Mouse (Mus musculus) embryonic stem cell, embryonic (primary cell): ENCODE results near the gene Slc25a34.

ENCODE experiments used
- CTCF ChIA-PET, 4 experiments: fragments of 300-600 bp in 2 of 4; fragments of 350-600 bp in 2 of 4; sonication (Branson Sonifier 250); formaldehyde crosslinking; loops; one replicate each; lab custom pipeline; 2022; ENCODE audit warnings: inconsistent platforms in 2 of 4; lab: Charles Lee
- POLR2A ChIA-PET, 4 experiments: fragments of 300-600 bp in 2 of 4; fragments of 350-600 bp in 2 of 4; sonication (Branson Sonifier 250); formaldehyde crosslinking; loops; one replicate each; lab custom pipeline; 2022; ENCODE audit warnings: antibody characterized with exemption in 4 of 4, inconsistent platforms in 1 of 4; lab: Charles Lee

Slc25a34 gene

DNA sequence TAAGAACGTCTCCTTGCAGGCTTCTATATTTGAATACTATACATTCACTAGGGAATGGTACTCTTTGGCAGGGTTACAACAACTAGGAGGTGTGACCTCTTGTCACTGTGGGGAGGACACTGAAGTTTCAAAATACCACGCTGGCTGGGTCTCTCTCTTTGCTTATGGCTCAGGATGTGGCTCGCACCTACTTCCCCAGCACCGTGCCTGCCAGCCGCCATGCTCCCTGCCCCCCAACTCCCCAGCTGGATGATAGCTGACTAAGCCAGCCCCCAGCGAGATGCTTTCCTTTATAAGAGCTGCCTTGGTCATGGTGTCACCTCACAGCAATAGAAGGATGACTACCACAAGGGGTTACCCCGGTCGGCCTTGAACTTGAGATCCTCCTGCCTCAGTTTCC lies 29.4 kb upstream of the Slc25a34 start:
- CTCF ChIA-PET, result no interaction called here
- POLR2A ChIA-PET, result interaction anchor here in 3 of 4 experiments (0.6 to 2.0 kb wide), 11 partner anchors 11 to 215 kb away, joined by 3 to 11 read pairs (median 4); partner anchors contain the start of gene Tmem82 (in 1 of the 3)

DNA sequence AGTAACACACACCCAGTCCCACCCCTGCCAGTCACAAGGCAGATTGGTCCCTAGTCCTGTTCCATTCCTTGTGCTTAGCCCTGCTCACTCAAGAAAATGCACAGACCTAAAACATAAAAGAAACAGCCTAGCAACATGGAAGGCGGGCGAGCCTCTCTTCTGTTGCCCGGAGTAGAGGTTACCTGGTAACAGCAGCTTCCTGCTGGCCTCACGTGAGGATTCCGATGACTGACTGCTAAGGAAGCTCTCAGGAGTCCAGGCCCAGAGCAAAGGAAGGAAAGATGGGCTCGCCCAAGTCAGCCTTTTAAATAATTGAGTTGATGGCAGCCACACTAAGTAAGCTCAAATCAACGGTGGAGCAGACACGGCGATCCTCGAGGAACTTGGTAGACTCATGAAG lies 28.3 kb upstream of the Slc25a34 start:
- CTCF ChIA-PET, result interaction anchor here in 1 of 4 experiments (0.8 to 0.9 kb wide), 2 partner anchors 159 to 221 kb away, joined by 3 read pairs; no protein-coding TSS in a partner anchor

GRCm38 (mm10) chr4:141651286-141651685 lies 27.7 kb upstream of the Slc25a34 start:
- ChIA-PET CTCF (interaction anchor here in 1 of 4 experiments (1.0 kb wide), 2 partner anchors 24 to 33 kb away, joined by 3 read pairs; partner anchors contain the start of gene Tmem82), POLR2A (interaction anchor here in 3 of 4 experiments (0.6 to 2.4 kb wide), 12 partner anchors 9 to 71 kb away, joined by 3 to 11 read pairs (median 6); partner anchors contain the start of gene Ddi2 (in 1 of the 3))

More for the DNA sequence above, 28.3 kb upstream of the Slc25a34 start:
- POLR2A ChIA-PET, result interaction anchor here in 2 of 4 experiments (0.5 to 2.4 kb wide), 19 partner anchors 9 to 413 kb away, joined by 3 to 11 read pairs (median 3); partner anchors contain the start of genes Ddi2 (in 1 of the 2), Plekhm2 (in 1 of the 2) and Tmem82 (in 1 of the 2)

DNA sequence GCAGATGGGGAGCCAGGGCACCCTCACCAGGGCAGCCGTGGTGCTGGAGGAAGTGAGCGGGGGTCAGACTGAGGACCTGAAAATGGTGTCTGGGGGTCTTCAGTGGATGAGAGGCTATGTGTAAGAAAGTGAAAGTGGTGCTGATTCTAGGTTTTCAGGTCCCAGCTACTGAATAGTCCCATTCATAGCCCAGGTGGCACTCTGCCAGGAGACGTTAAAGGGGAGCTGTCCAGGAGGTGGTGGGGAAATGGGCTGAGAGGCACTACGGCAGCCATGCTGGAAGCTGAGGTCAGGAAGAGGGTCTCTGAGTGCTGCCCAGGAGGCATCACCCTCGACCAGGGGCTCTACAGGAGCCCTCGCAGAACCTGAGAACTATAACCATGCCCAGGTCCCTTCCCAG lies 25.6 kb upstream of the Slc25a34 start:
- ChIA-PET CTCF (no interaction called here), POLR2A (interaction anchor here in 1 of 4 experiments (0.8 kb wide), 1 partner anchor 10 kb away, joined by 4 read pairs; no protein-coding TSS in a partner anchor)

DNA sequence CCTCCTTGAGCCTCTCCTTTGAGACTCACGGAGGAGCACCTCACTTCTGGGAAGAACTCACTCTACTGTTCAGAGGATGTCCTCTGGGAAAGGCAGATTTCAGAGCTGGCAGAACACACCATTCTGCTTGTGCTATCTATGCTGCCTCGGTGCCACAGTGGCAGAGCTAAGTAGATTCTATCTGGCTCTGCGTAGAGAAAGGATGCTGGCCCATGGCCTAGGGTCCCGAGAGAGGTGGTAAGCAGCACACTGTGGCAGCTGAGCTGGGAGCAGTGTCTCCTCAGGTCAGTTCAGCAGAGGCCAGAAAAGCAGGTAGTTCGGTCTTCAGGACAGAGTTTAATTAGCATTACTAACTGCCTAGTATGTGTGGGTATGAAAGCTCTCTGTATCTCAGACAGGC lies 24.6 kb upstream of the Slc25a34 start:
- CTCF ChIA-PET, result interaction anchor here in 3 of 4 experiments (0.6 to 0.7 kb wide), 3 partner anchors 18 to 83 kb away, joined by 3 to 5 read pairs (median 3); no protein-coding TSS in a partner anchor

GRCm38 (mm10) chr4:141647187-141647586 lies 23.6 kb upstream of the Slc25a34 start:
- POLR2A ChIA-PET, result interaction anchor here in 2 of 4 experiments (1.0 to 1.1 kb wide), 3 partner anchors 9 to 76 kb away, joined by 3 to 5 read pairs (median 4); partner anchors contain the start of gene Ddi2 (in 1 of the 2)
- CTCF ChIA-PET, result no interaction called here

More for the DNA sequence above, 24.6 kb upstream of the Slc25a34 start:
- POLR2A ChIA-PET, result interaction anchor here in 1 of 4 experiments (0.6 kb wide), 1 partner anchor 83 kb away, joined by 4 read pairs; no protein-coding TSS in a partner anchor

DNA sequence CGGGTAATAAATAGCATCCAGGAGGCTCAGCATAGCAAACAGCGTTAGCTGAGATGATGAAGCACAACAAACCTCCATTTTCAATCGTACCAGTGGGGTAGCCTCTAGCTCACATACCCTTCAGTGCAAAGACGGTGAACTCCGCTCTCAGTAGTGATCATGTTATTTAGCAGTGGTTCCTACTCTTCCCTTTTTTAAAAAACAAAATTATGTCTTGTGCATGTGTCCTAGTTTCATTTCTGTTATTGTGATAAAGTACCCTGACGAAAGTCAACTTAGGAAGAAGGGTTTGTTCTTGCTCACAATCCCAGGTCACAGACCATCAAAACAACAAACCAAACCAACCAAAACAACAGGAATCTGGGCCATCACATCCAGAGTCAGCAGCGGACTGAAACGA lies 22.4 kb upstream of the Slc25a34 start:
- ChIA-PET CTCF (interaction anchor here in 1 of 4 experiments (1.1 kb wide), 1 partner anchor 241 kb away, joined by 3 read pairs; no protein-coding TSS in a partner anchor), POLR2A (interaction anchor here in 3 of 4 experiments (0.6 to 1.9 kb wide), 6 partner anchors 14 to 188 kb away, joined by 3 to 6 read pairs (median 3); no protein-coding TSS in a partner anchor)

DNA sequence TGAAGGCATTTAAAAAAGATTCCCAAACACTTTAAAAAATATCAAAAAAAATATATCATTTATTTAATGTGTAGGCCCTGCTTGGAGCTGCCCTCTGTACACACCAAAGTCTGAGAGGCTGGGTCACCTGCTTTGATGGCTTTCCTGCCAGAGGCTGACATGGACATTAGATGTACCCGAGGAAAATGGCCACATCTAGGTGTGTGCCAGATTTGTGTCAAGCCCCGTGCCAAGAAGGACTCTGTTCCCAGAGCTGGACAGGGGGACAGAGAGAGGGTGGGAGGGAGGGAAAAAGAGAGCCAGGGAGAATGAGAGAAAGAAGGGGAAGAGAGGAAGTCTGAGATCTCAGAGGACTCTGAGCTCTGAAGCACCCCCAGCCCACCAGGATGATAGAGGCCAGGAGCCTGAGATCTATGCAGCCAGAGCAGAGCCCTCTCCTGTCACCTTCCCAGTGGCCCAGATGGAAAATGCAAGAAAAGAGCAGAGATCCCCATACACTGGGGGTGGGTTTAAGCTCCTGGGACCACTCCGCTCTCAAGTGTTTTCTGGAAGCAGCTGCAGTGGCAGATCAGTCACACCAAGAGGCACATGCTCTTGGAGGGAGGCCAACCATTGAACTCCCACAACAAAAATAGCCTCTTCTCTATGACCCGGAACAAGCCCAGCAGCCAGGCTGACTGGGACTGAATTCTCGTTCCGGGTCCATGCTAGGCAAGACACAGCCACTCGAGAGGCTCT lies 19.7 kb upstream of the Slc25a34 start:
- ChIA-PET CTCF (interaction anchor here in 3 of 4 experiments (0.5 to 1.3 kb wide), 5 partner anchors 15 to 332 kb away, joined by 3 to 8 read pairs (median 4); no protein-coding TSS in a partner anchor), POLR2A (interaction anchor here in 3 of 4 experiments (0.7 to 2.4 kb wide), 7 partner anchors 11 to 129 kb away, joined by 3 to 10 read pairs (median 4); no protein-coding TSS in a partner anchor)

DNA sequence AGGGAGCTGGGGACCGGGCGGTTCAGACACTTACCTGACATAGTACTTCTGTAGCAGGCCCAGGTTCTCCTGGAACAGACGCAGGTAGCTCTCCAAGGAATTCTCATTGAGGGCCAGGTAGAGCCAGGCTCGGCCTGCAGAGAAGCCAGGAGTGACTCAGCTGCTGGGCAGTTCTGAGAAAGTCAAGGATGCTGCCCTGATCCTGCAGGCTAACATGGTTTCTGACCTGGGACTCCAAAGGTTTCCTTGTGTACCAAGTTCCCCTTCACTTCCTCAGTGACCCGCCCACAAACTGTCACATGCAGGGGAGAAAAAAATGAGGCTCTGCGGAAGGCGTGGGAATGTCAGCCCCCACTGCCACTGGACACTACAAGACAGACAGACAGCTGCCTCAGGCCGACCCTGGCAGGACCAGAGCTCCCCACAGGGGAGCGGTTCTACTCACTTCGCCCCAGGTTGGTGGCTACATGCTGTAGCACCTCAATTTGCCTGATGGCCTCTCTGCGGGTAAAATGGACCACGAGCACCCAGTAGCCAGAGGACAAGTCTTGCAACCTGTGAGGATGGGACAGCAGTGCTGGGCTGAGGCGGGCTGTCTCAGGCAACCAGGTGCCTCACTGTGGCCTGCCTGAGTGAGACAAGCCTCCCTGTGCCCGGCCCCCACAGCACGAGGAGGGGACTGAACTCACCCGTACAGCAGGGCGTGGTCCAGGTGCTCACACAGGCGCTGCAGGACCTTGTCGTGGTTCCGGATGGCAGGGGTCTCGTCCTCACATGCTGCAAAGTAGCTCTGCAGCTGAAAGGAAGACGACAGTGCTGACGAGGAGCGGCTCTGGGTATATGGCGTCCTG lies 18.6 kb upstream of the Slc25a34 start:
- ChIA-PET POLR2A (interaction anchor here (0.5 to 3.7 kb wide), 27 partner anchors 8 to 373 kb away, joined by 3 to 17 read pairs (median 3); partner anchors contain the start of genes Fhad1 (in 1 of the 4), Plekhm2 (in 1 of the 4), Slc25a34 (in 1 of the 4) and Tmem82 (in 1 of the 4)), CTCF (interaction anchor here in 3 of 4 experiments (0.6 to 1.3 kb wide), 3 partner anchors 16 to 333 kb away, joined by 3 read pairs; no protein-coding TSS in a partner anchor)

- ChIA-PET CTCF (interaction anchor here in 3 of 4 experiments (0.5 to 0.8 kb wide), 3 partner anchors 23 to 131 kb away, joined by 3 to 5 read pairs (median 3); no protein-coding TSS in a partner anchor), POLR2A (interaction anchor here (0.5 to 3.7 kb wide), 29 partner anchors 9 to 373 kb away, joined by 3 to 17 read pairs (median 3); partner anchors contain the start of genes Fhad1 (in 1 of the 4), Slc25a34 (in 1 of the 4) and Tmem82 (in 1 of the 4))
Observed at GRCm38 (mm10) chr4:141641353-141641771, 17.7 kb upstream of the Slc25a34 start.

DNA sequence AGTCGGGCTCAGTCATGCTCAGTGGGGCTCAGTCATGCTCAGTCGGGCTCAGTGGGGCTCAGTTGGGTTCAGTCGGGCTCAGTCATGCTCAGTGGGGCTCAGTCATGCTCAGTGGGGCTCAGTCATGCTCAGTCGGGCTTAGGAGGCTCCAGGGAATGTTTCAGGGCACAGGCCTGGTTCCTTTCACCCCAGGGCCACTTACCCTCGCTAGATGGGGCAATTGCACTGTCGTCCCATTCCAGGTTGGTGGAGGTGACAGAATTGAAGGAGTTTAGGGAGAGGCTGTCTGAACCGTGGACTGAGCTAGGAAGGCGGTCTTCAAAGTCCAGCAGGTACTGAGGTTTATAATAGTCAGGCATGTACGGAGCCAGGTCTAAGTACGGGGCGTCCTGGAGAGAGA lies 15.9 kb upstream of the Slc25a34 start:
- POLR2A ChIA-PET, result interaction anchor here in 2 of 4 experiments (1.0 to 3.7 kb wide), 2 partner anchors 26 to 32 kb away, joined by 3 to 17 read pairs; no protein-coding TSS in a partner anchor
- CTCF ChIA-PET, result interaction anchor here in 2 of 4 experiments (0.6 kb wide), 3 partner anchors 18 to 321 kb away, joined by 3 to 4 read pairs (median 3); no protein-coding TSS in a partner anchor

GRCm38 (mm10) chr4:141636693-141637092 lies 13.1 kb upstream of the Slc25a34 start:
- ChIA-PET POLR2A (interaction anchor here in 2 of 4 experiments (0.9 to 1.6 kb wide), 2 partner anchors 15 to 36 kb away, joined by 3 to 9 read pairs; no protein-coding TSS in a partner anchor), CTCF (no interaction called here)

DNA sequence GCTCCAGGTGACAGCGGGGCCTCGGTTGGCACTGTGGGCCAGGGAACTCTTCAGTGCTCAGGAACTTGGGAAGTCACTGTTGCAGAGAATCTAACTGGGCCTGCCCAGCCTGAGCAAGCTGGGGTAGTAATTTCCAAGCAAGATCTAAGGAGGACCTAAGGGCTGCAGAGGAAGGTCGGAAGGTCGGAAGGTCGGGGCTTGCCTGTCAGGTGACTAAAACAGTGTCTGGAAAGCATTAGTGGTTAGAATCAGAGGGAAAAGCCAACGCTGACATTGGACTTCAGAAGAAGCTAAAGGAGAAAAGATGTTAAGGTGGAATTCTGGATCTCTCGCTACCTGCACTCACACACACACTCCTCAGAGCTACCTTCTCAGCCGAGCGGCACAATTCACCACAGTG lies 12.4 kb upstream of the Slc25a34 start:
- ChIA-PET CTCF (interaction anchor here in 2 of 4 experiments (0.6 to 0.8 kb wide), 2 partner anchors 18 kb away, joined by 3 to 8 read pairs; partner anchors contain the start of gene Tmem82 (in 1 of the 2)), POLR2A (interaction anchor here in 3 of 4 experiments (0.7 to 1.6 kb wide), 5 partner anchors 15 to 445 kb away, joined by 3 to 9 read pairs (median 5); no protein-coding TSS in a partner anchor)

DNA sequence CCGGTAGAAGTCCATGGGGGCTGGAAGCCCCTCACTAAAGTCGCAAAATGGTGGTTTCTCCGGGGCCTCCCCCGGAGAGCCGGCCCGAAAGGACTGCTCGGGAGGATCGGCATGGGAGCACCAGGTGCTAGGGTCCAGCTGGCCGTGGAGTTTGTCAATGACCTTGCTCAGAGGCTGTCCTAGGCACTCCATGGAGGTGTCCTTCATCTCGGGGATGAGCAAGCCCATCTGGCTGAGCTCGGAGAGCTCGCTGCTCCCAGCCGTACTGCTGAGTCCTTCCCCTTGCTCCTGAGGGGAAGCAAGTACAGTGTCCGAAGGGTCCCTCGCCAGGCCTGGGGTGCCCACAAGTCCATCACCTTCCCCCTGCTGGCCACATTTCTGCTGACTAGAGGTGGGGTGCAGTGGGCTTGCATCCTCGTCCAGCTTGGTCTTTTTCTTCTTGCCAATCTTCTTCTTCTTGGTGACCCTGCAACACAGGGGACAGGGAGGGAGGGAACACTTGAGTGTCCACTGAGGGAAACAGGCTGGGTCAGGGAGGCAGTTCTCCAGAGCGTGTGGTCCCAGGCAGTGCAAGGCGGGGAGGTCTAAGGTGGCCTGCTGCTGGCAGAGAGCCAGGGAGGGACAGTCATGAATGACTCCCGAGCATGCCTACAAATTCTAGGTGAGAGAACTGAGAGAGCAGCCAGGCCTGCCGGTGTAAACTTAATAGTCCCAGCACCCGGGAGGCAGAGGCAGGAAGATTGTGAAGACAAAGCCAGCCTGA lies 8.7 kb upstream of the Slc25a34 start:
- CTCF ChIA-PET, result interaction anchor here in 1 of 4 experiments (1.0 kb wide), 1 partner anchor 55 kb away, joined by 3 read pairs; no protein-coding TSS in a partner anchor
- POLR2A ChIA-PET, result interaction anchor here in 2 of 4 experiments (1.5 to 1.8 kb wide), 3 partner anchors 9 to 49 kb away, joined by 3 to 7 read pairs (median 4); no protein-coding TSS in a partner anchor

DNA sequence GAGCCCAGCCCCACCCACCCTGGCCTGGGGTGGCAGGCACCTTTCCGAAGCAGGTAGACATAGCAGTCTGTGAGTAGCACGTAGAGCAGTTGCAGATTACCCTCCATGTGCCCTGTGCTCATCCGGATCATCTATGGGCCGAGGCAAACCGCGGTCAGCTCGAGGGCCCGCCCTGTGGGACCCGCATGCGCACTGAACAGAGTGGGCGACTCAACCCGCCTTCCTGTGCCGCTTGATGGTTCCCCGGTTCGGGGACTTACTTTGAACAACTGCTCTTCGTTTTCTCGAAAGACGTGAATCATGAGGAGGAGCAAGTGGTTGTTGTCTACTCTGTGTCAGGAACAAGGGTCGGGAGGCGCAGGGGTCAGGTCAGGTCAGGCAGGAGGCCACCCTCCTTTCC lies 7.6 kb upstream of the Slc25a34 start:
- CTCF ChIA-PET, result no interaction called here
- POLR2A ChIA-PET, result interaction anchor here in 3 of 4 experiments (0.5 to 1.8 kb wide), 5 partner anchors 10 to 96 kb away, joined by 3 to 7 read pairs (median 4); partner anchors contain the start of gene Tmem82 (in 1 of the 3)

- ChIA-PET POLR2A (interaction anchor here in 3 of 4 experiments (2.5 to 5.0 kb wide), 3 partner anchors 12 to 13 kb away, joined by 6 to 27 read pairs (median 26); partner anchors contain the start of gene Tmem82 (in 3 of the 3)), CTCF (no interaction called here)
Observed at GRCm38 (mm10) chr4:141630021-141630420, 6.4 kb upstream of the Slc25a34 start.
